Comparison of ENCODE assay signal across 27 mouse cellular contexts in genomic region chr4:63859785-63860203, GRCm38 (mm10). TPM values are rescaled to one million over a fixed set of nuclear protein-coding genes. Genes with fewer than 3 reads are reported as not detected.
A peak's percentile ranks its signal among the peaks of the same experiment; 100 is the strongest.
DNase-seq lines count a peak whose midpoint lies in the region; ATAC-seq lines count a peak whose summit lies in the region.
"Had no signal": no experiment of that assay in that cellular context is flagged by ENCODE, and none has a peak within 500 bp of the region (broad histone marks: within the 10 kb centered on the region; RNA-seq: fewer than 3 reads in every experiment).

No protein-coding gene starts in this region.

- H3K27me3 ChIP-seq in liver, embryonic 12.5 days (replicated peaks): no peaks in the 10 kb centered on the region
- H3K27me3 ChIP-seq: limb, embryonic 13.5 days; liver, embryonic 15.5 days; neural tube, embryonic 12.5 days had no signal

- H3K9ac ChIP-seq in liver, embryonic 12.5 days: no peak overlapping the region
- H3K9ac ChIP-seq: limb, embryonic 13.5 days; liver, embryonic 15.5 days; neural tube, embryonic 12.5 days had no signal

- no peaks in the 10 kb centered on the region for H3K9me3 ChIP-seq in liver, embryonic 12.5 days (replicated peaks)
- H3K9me3 ChIP-seq: limb, embryonic 13.5 days; liver, embryonic 15.5 days; megakaryocyte, embryonic 14.5 days; neural tube, embryonic 12.5 days had no signal

- 0 out of 2 replicates have a peak, but pooled peaks have one; percentile 10 for ATAC-seq in megakaryocyte, adult 5-6 weeks (ENCODE audit: poor library complexity, severe bottlenecking)
- ATAC-seq in liver, embryonic 12.5 days: no peak
- ATAC-seq: hindbrain, embryonic 16.5 days; lung, postnatal 0 days; midbrain, embryonic 16.5 days had no signal

- no peaks in the 10 kb centered on the region for H3K4me1 ChIP-seq in liver, embryonic 12.5 days
- H3K4me1 ChIP-seq: liver, embryonic 15.5 days; neural tube, embryonic 12.5 days had no signal

- H3K36me3 ChIP-seq in liver, embryonic 12.5 days: no peaks in the 10 kb centered on the region
- H3K36me3 ChIP-seq: G1E; limb, embryonic 13.5 days; liver, embryonic 15.5 days; neural tube, embryonic 12.5 days had no signal

- 56% methylated on average over 4 of the region's 4 CpGs for WGBS in liver, embryonic 12.5 days (ENCODE audit: insufficient replicate concordance)

- H3K27ac ChIP-seq in liver, embryonic 12.5 days: no peak overlapping the region
- H3K27ac ChIP-seq: limb, embryonic 13.5 days; liver, embryonic 15.5 days; neural tube, embryonic 12.5 days had no signal

- peak; percentile 8 for DNase-seq in adrenal gland, postnatal 14 days
- no peak for DNase-seq in adrenal gland, postnatal 25 days
- DNase-seq in 3T3-L1 (ENCODE audit: low read depth, low spot score): peak; percentile 72
- DNase-seq in T-cell, adult 2 months (ENCODE audit: low spot score): peak; percentile 41
- DNase-seq in retina, embryonic 14.5 days (ENCODE audit: low spot score): no peak
- DNase-seq in kidney, adult 11 months: no peak
- DNase-seq: cerebellum, adult 8-10 months; kidney, adult 2 months; kidney, postnatal 36 days; layer of hippocampus, adult 9-11 months; right cerebral cortex, postnatal 14 days had no signal

- H3K4me2 ChIP-seq in liver, embryonic 12.5 days: no peak overlapping the region
- H3K4me2 ChIP-seq: heart, embryonic 11.5 days; limb, embryonic 13.5 days; liver, embryonic 15.5 days; neural tube, embryonic 12.5 days had no signal

- H3K4me3 ChIP-seq in liver, embryonic 12.5 days: no peak overlapping the region
- H3K4me3 ChIP-seq: limb, embryonic 13.5 days; liver, embryonic 15.5 days; megakaryocyte, embryonic 14.5 days; neural tube, embryonic 12.5 days had no signal

RNA-seq across cellular contexts. Expression of gene Tnfsf8, which starts 1.4 kb away (rescaled TPM):
- total RNA-seq in adrenal gland, postnatal 14 days (2021): 0.41 TPM in 1 of 2 replicates, not detected in the other
- total RNA-seq in adrenal gland, postnatal 25 days (2021): not detected in 2 replicates
- total RNA-seq in megakaryocyte, adult 5-6 weeks (2015): 0.91 and 0.93 TPM in 2 replicates
- 0.77 and 1.4 TPM in 2 replicates for total RNA-seq in megakaryocyte, adult 5-6 weeks (2017)
- 0.06 TPM in 1 of 2 replicates, not detected in the other for polyA plus RNA-seq in liver, embryonic 12.5 days (2016; fragmentation: Nextera tagmentation; extraction: Ambion mirVana)
- total RNA-seq: adrenal gland, postnatal 4 days; G1E; gastrocnemius, adult 8-10 months; heart, postnatal 25 days; left cerebral cortex, postnatal 10 days had no signal
- polyA plus RNA-seq: forebrain, embryonic 11.5 days; G1E; heart, embryonic 11.5 days; limb, embryonic 13.5 days; liver, embryonic 15.5 days; lung, postnatal 0 days; midbrain, embryonic 16.5 days; neural tube, embryonic 12.5 days had no signal

Comparison
In these comparisons a context has a peak if more than half of its experiments do, and no peak if none do; other contexts are left out.
1. DNase-seq: peak in adrenal gland, postnatal 14 days (single experiment), 3T3-L1 (single experiment) and T-cell, adult 2 months (single experiment); none in adrenal gland, postnatal 25 days (single experiment), retina, embryonic 14.5 days (single experiment) and kidney, adult 11 months (single experiment).